10 mouse cellular contexts compared by ENCODE assay signal in the genomic region with DNA sequence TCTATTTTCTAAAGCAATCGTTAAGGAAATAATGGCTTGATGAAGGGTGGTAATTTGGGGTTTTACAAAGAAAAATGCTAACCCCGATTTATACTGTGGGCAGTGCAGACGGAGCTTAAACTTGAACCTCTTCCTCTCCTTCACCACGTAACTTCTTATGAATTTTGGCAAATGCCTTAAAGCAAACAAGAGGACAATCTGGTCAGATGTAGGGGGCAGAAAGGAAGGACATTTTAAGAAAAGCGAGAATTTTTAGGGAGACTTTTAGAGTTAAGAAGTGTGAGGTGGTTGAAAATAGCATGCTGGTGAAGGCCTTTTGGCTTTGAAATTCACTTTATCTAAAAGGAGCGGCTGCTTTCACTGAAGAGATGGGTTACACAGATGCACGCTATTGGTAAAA. TPM values are rescaled to one million over a fixed set of nuclear protein-coding genes. Genes with fewer than 3 reads are reported as not detected.
DNase-seq lines count a peak whose midpoint lies in the region; ATAC-seq lines count a peak whose summit lies in the region.
"Had no signal": no experiment of that assay in that cellular context is flagged by ENCODE, and none has a peak within 500 bp of the region (broad histone marks: within the 10 kb centered on the region; RNA-seq: fewer than 3 reads in every experiment).

No protein-coding gene starts in this region.

- intact Hi-C loops in gastrocnemius, postnatal 36 days (cut with DNase I), result loop anchor here (5.0 kb wide), 1 partner anchor 212 kb away; no protein-coding TSS in a partner anchor
- intact Hi-C loops in gastrocnemius, postnatal 14 days (cut with DNase I; ENCODE audit: low total_unique reads), result loop anchor here (10.0 kb wide), 1 partner anchor 214 kb away; no protein-coding TSS in a partner anchor

- no peaks in the 10 kb centered on the region for H3K36me3 ChIP-seq in neural tube, embryonic 11.5 days (ENCODE audit: control insufficient read depth, insufficient read depth, low read length)
- no peaks in the 10 kb centered on the region for H3K36me3 ChIP-seq in liver, embryonic 12.5 days
- H3K36me3 ChIP-seq: liver, embryonic 15.5 days had no signal

- no peaks in the 10 kb centered on the region for H3K27me3 ChIP-seq in neural tube, embryonic 11.5 days (ENCODE audit: control insufficient read depth, insufficient read depth, low read length)
- H3K27me3 ChIP-seq in liver, embryonic 12.5 days (replicated peaks), result peaks cover 98% of the 10 kb centered on the region

- 3% methylated on average over 7 of the region's 7 CpGs for WGBS in neural tube, embryonic 11.5 days
- WGBS in liver, embryonic 12.5 days (ENCODE audit: insufficient replicate concordance), result 24% methylated on average over 7 of the region's 7 CpGs

- H3K9ac ChIP-seq in neural tube, embryonic 11.5 days (ENCODE audit: low read length), result peak overlapping the region; percentile 90
- H3K9ac ChIP-seq in liver, embryonic 12.5 days, result no peak overlapping the region
- H3K9ac ChIP-seq: liver, embryonic 15.5 days had no signal

- H3K4me3 ChIP-seq in neural tube, embryonic 11.5 days (ENCODE audit: low read depth, low read length), result peak overlapping the region; percentile 87
- no peak overlapping the region for H3K4me3 ChIP-seq in liver, embryonic 12.5 days

- no peak for ATAC-seq in neural tube, embryonic 11.5 days (ENCODE audit: insufficient read depth, low FRiP score, low TSS enrichment)
- no peak for ATAC-seq in liver, embryonic 12.5 days

- peaks cover 7% of the 10 kb centered on the region; the same call in 1 of the 2 replicates for H3K4me1 ChIP-seq in neural tube, embryonic 11.5 days (ENCODE audit: control insufficient read depth, insufficient read depth, low read length)
- peaks cover 8% of the 10 kb centered on the region for H3K4me1 ChIP-seq in liver, embryonic 12.5 days
- H3K4me1 ChIP-seq: liver, embryonic 15.5 days had no signal

- H3K4me2 ChIP-seq in neural tube, embryonic 11.5 days (ENCODE audit: low read depth), result peak overlapping the region; percentile 99
- H3K4me2 ChIP-seq in liver, embryonic 12.5 days, result peak overlapping the region; percentile 13; the same call in 1 of the 2 replicates

- no peaks in the 10 kb centered on the region for H3K9me3 ChIP-seq in neural tube, embryonic 11.5 days (ENCODE audit: control insufficient read depth, low read length)
- H3K9me3 ChIP-seq in liver, embryonic 12.5 days (replicated peaks), result no peaks in the 10 kb centered on the region
- H3K9me3 ChIP-seq: liver, embryonic 15.5 days had no signal

- peak; percentile 21 for DNase-seq in adrenal gland, adult 2 months
- DNase-seq in adrenal gland, postnatal 25 days, result no peak
- no peak for DNase-seq in neural tube, embryonic 11.5 days (ENCODE audit: low spot score)
- DNase-seq in neural tube, embryonic 10.5 days (ENCODE audit: extremely low spot score, low spot score), result no peak
- no peak for DNase-seq in gastrocnemius, postnatal 36 days
- no peak for DNase-seq in gastrocnemius, postnatal 14 days
- DNase-seq in adrenal gland, adult 8-10 months, result no peak
- DNase-seq: cerebellum, adult 18-20 months had no signal

- H3K27ac ChIP-seq in neural tube, embryonic 11.5 days (ENCODE audit: low read depth, low read length), result peak overlapping the region; percentile 99
- H3K27ac ChIP-seq in liver, embryonic 12.5 days, result no peak overlapping the region
- H3K27ac ChIP-seq: liver, embryonic 15.5 days had no signal

RNA-seq across cellular contexts. Expression of gene Meis2, which starts 3.3 kb away (rescaled TPM):
- total RNA-seq in adrenal gland, adult 2 months (2021), result 100 to 1,000 TPM; 211 to 303 TPM
- polyA plus RNA-seq in adrenal gland, adult 2 months (2012; rRNA removed), result 85.4 and 124 TPM in 2 replicates
- total RNA-seq in adrenal gland, postnatal 25 days (2021), result 258 and 277 TPM in 2 replicates
- polyA plus RNA-seq in neural tube, embryonic 11.5 days (2014; fragmentation: Nextera tagmentation; extraction: Ambion mirVana), result 111 and 117 TPM in 2 replicates
- 5.9 and 6.0 TPM in 2 replicates for polyA plus RNA-seq in liver, embryonic 12.5 days (2016; fragmentation: Nextera tagmentation; extraction: Ambion mirVana)
- total RNA-seq in gastrocnemius, postnatal 36 days (2021), result under 1 TPM; 0.86 to 0.97 TPM
- 1 to 10 TPM; 2.6 to 3.2 TPM for total RNA-seq in gastrocnemius, postnatal 14 days (2021)
- total RNA-seq in adrenal gland, adult 8-10 months (2022), result 100 to 1,000 TPM; 197 to 340 (median 252) TPM

Comparison
In these comparisons a context has a peak if more than half of its experiments do, and no peak if none do; other contexts are left out.
1. RNA of gene Meis2, which starts 3.3 kb away (total RNA-seq): 211 to 303 TPM in adrenal gland, adult 2 months, 258 to 277 TPM in adrenal gland, postnatal 25 days and 197 to 340 TPM in adrenal gland, adult 8-10 months; 2.6 to 3.2 TPM in gastrocnemius, postnatal 14 days and 0.86 to 0.97 TPM in gastrocnemius, postnatal 36 days; every median in the first group is over 10 times any median in the second.